Mouse (Mus musculus): ENCODE results near the gene Alx1. TPM values are rescaled to one million over a fixed set of nuclear protein-coding genes. Genes with fewer than 3 reads are reported as not detected.

The Alx1 gene
- total and polyA plus RNA-seq, 3 experiments: not detected

DNA sequence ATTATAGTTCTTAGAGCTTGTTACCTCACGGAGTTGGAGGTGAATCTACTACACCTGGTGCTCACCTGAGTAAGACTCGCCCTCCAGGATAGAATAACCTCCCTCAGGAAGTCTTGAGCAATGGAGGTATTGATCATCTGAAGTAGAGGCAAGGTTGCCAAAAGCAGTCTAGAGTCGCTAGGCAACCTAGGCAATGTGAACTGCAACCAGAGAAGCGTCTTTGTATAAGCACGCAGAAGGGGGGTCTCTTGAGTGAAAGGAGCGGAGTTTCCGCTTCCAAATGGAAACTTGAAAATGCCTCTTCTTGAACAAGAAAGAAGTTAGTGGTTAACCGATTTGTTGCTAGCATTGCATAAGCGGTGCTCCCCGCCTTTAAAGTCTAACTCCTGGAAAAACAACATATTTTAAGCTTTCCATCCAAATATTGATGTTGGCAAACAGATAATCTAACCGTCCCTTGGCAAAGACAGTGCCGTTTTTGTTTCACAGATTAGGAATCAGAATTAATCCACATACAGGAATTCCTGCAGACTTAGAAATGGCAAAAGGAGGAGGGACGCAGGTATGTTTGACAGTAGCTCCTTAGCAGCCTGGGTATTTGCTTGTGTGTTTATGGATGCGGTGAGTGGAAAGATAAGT, 5.1 kb upstream of the Alx1 start:
- in situ Hi-C loops (cut with MboI; ENCODE audit: low pct_ligation_motif_present, low pct_unique_long_range_greater_than_20kb, low sequenced_read_pairs) (no loop called here), dilution Hi-C loops (cut with MboI; ENCODE audit: extremely low pct_ligation_motif_present, extremely low pct_unique_long_range_greater_than_20kb, low sequenced_read_pairs) (no loop called here)
- no peaks in the 10 kb centered on the region for H3K79me2 ChIP-seq (replicated peaks; ENCODE audit: control insufficient read depth, extremely low read depth, insufficient read depth, poor library complexity, severe bottlenecking)
- H3K27ac ChIP-seq (ENCODE audit: insufficient read depth, low read depth): no peak overlapping the region
- TF ChIP-seq BHLHE40 (IDR thresholded peaks at IDR 0.05; ENCODE audit: low read depth, low read length) (no peak), MAX (IDR thresholded peaks at IDR 0.05; ENCODE audit: low read length) (no peak), IRF4 (IDR thresholded peaks at IDR 0.05; ENCODE audit: low read depth, low read length) (no peak), KAT2A (IDR thresholded peaks at IDR 0.05; ENCODE audit: insufficient replicate concordance, low read length) (no peak), MYC (IDR thresholded peaks at IDR 0.05; ENCODE audit: low read depth, low read length) (no peak), ELF1 (IDR thresholded peaks at IDR 0.05; ENCODE audit: low read depth, low read length) (no peak), CTCF (conservative IDR thresholded peaks at IDR 0.05 in 1 of 2, IDR thresholded peaks at IDR 0.05 in 1 of 2; ENCODE audit: low read depth in 2 of 2, low read length in 2 of 2) (no peak), ZKSCAN1 (IDR thresholded peaks at IDR 0.05; ENCODE audit: borderline replicate concordance, low read depth, low read length) (no peak), CHD1 (IDR thresholded peaks at IDR 0.05; ENCODE audit: low read depth, low read length) (no peak), MAZ (IDR thresholded peaks at IDR 0.05; ENCODE audit: low read depth, low read length) (no peak), TCF12 (IDR thresholded peaks at IDR 0.05; ENCODE audit: low read depth, low read length) (no peak), CHD2 (IDR thresholded peaks at IDR 0.05; ENCODE audit: low read length) (no peak), ETS1 (conservative IDR thresholded peaks at IDR 0.05; ENCODE audit: low read depth, low read length) (no peak), UBTF (IDR thresholded peaks at IDR 0.05; ENCODE audit: low read depth, low read length) (no peak), MAFK (IDR thresholded peaks at IDR 0.05; ENCODE audit: insufficient replicate concordance, low read length) (no peak), JUND (conservative IDR thresholded peaks at IDR 0.05; ENCODE audit: low read depth, low read length) (no peak), HCFC1 (IDR thresholded peaks at IDR 0.05; ENCODE audit: low read depth, low read length) (no peak), NRF1 (IDR thresholded peaks at IDR 0.05; ENCODE audit: low read depth, low read length) (no peak)
- no peak for DNase-seq (ENCODE audit: extremely low read depth)
- no peaks in the 10 kb centered on the region for H3K27me3 ChIP-seq (replicated peaks)
- H3K4me3 ChIP-seq (replicated peaks in 1 of 3; ENCODE audit: low read depth in 2 of 3, low read length in 2 of 3, poor library complexity in 1 of 3): no peak overlapping the region
- no peaks in the 10 kb centered on the region for H3K4me1 ChIP-seq (ENCODE audit: control insufficient read depth in 1 of 2, insufficient read depth in 2 of 2)
- peaks cover 39% of the 10 kb centered on the region for H3K9me3 ChIP-seq (replicated peaks; ENCODE audit: low read length)
- H3K9ac ChIP-seq (ENCODE audit: insufficient read depth, low read depth): no peak overlapping the region
- H3K4me2 ChIP-seq (ENCODE audit: insufficient read depth, low read depth, poor library complexity, severe bottlenecking): no peak overlapping the region
- H3K36me3 ChIP-seq (replicated peaks in 1 of 2; ENCODE audit: control insufficient read depth in 1 of 2, insufficient read depth in 1 of 2, low read length in 1 of 2): no peaks in the 10 kb centered on the region

DNA sequence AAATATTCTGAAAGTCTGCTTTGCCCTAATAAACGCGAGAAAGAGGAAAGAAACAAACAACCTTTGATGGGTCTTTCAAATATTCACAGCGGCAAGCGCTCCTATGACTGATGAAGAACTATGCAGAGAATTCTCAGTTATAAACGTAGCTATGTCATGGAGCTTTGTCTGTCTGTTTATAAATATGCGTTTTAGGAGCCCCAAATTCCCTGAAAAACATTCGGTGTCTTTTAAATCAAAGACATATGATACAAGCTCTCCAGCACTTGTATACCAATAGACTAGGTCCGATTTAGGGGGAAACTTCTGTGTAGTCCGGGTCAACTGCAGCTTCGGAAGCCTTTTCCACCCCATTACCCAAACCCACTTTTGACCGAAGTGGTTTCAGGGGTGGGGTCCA, 916 bp upstream of the Alx1 start:
- Histone ChIP-seq H3K9ac (ENCODE audit: insufficient read depth, low read depth) (no peak overlapping the region), H3K9me3 (replicated peaks; ENCODE audit: low read length) (peaks cover 53% of the 10 kb centered on the region), H3K79me2 (replicated peaks; ENCODE audit: control insufficient read depth, extremely low read depth, insufficient read depth, poor library complexity, severe bottlenecking) (no peaks in the 10 kb centered on the region), H3K27ac (ENCODE audit: insufficient read depth, low read depth) (no peak overlapping the region), H3K36me3 (replicated peaks in 1 of 2; ENCODE audit: control insufficient read depth in 1 of 2, insufficient read depth in 1 of 2, low read length in 1 of 2) (no peaks in the 10 kb centered on the region), H3K4me2 (ENCODE audit: insufficient read depth, low read depth, poor library complexity, severe bottlenecking) (no peak overlapping the region), H3K4me3 (replicated peaks in 1 of 3; ENCODE audit: low read depth in 2 of 3, low read length in 2 of 3, poor library complexity in 1 of 3) (no peak overlapping the region), H3K27me3 (replicated peaks) (no peaks in the 10 kb centered on the region), H3K4me1 (ENCODE audit: control insufficient read depth in 1 of 2, insufficient read depth in 2 of 2) (no peaks in the 10 kb centered on the region)
- no peak for DNase-seq (ENCODE audit: extremely low read depth)
- in situ Hi-C loops (cut with MboI; ENCODE audit: low pct_ligation_motif_present, low pct_unique_long_range_greater_than_20kb, low sequenced_read_pairs) (no loop called here), dilution Hi-C loops (cut with MboI; ENCODE audit: extremely low pct_ligation_motif_present, extremely low pct_unique_long_range_greater_than_20kb, low sequenced_read_pairs) (no loop called here)
- no peak for TF ChIP-seq E2F4 (IDR thresholded peaks at IDR 0.05; ENCODE audit: insufficient replicate concordance, low read depth, low read length)
- no peak for TF ChIP-seq MAX (IDR thresholded peaks at IDR 0.05; ENCODE audit: low read length)
- no peak for TF ChIP-seq USF1 (IDR thresholded peaks at IDR 0.05; ENCODE audit: low read depth, low read length)
- no peak for TF ChIP-seq POLR2A (IDR thresholded peaks at IDR 0.05; ENCODE audit: low read depth, low read length)
- no peak for TF ChIP-seq TCF12 (IDR thresholded peaks at IDR 0.05; ENCODE audit: low read depth, low read length)
- TF ChIP-seq SMC3 (IDR thresholded peaks at IDR 0.05; ENCODE audit: low read depth, low read length): no peak
- no peak for TF ChIP-seq MYC (IDR thresholded peaks at IDR 0.05; ENCODE audit: low read depth, low read length)
- no peak for TF ChIP-seq NELFE (IDR thresholded peaks at IDR 0.05; ENCODE audit: low read depth, low read length)
- TF ChIP-seq MAFK (IDR thresholded peaks at IDR 0.05; ENCODE audit: insufficient replicate concordance, low read length): no peak
- no peak for TF ChIP-seq SIN3A (IDR thresholded peaks at IDR 0.05; ENCODE audit: low read length)
- TF ChIP-seq ZC3H11A (IDR thresholded peaks at IDR 0.05; ENCODE audit: low read depth, low read length): no peak
- TF ChIP-seq BHLHE40 (IDR thresholded peaks at IDR 0.05; ENCODE audit: low read depth, low read length): no peak
- no peak for TF ChIP-seq UBTF (IDR thresholded peaks at IDR 0.05; ENCODE audit: low read depth, low read length)
- no peak for TF ChIP-seq MAZ (IDR thresholded peaks at IDR 0.05; ENCODE audit: low read depth, low read length)
- TF ChIP-seq PAX5 (IDR thresholded peaks at IDR 0.05; ENCODE audit: low read length): no peak
